Mouse (Mus musculus): ENCODE measurements around the gene 1810009A15Rik. TPM values are rescaled to one million over a fixed set of nuclear protein-coding genes. Genes with fewer than 3 reads are reported as not detected.

1810009A15Rik gene
- polyA plus RNA-seq, 1 experiment from 2014 or later = 39.0 TPM

Small RNA genes within 50 kb of the gene (microRNA-seq; reads per million reads assigned to microRNA genes)
- gene Mir5136 = not detected

Other genes with a start within 250 kb of the 1810009A15Rik start
- 0.19 and 0.26 TPM in 2 replicates for gene Chrm1, start 225.1 kb upstream of the 1810009A15Rik start, polyA plus RNA-seq (2014; fragmentation: Nextera tagmentation; extraction: Ambion mirVana)
- gene Slc3a2, start 165.5 kb upstream of the 1810009A15Rik start, polyA plus RNA-seq (2014; fragmentation: Nextera tagmentation; extraction: Ambion mirVana) = 145 and 163 TPM in 2 replicates
- 88.5 and 91.5 TPM in 2 replicates for gene Wdr74, start 153.0 kb upstream of the 1810009A15Rik start, polyA plus RNA-seq (2014; fragmentation: Nextera tagmentation; extraction: Ambion mirVana)
- gene 1700092M07Rik, start 148.1 kb upstream of the 1810009A15Rik start, polyA plus RNA-seq (2014; fragmentation: Nextera tagmentation; extraction: Ambion mirVana) = 1.8 and 2.6 TPM in 2 replicates
- 115 and 120 TPM in 2 replicates for gene Stx5a, start 147.4 kb upstream of the 1810009A15Rik start, polyA plus RNA-seq (2014; fragmentation: Nextera tagmentation; extraction: Ambion mirVana)
- gene Nxf1, start 131.8 kb upstream of the 1810009A15Rik start, polyA plus RNA-seq (2014; fragmentation: Nextera tagmentation; extraction: Ambion mirVana) = 120 and 140 TPM in 2 replicates
- 223 and 263 TPM in 2 replicates for gene Tmem223, start 117.9 kb upstream of the 1810009A15Rik start, polyA plus RNA-seq (2014; fragmentation: Nextera tagmentation; extraction: Ambion mirVana)
- gene Tmem179b, start 114.4 kb upstream of the 1810009A15Rik start, polyA plus RNA-seq (2014; fragmentation: Nextera tagmentation; extraction: Ambion mirVana) = 25.9 and 32.7 TPM in 2 replicates
- gene Taf6l, start 102.4 kb upstream of the 1810009A15Rik start, polyA plus RNA-seq (2014; fragmentation: Nextera tagmentation; extraction: Ambion mirVana) = 17.7 and 19.0 TPM in 2 replicates
- 141 and 153 TPM in 2 replicates for gene Polr2g, start 90.3 kb upstream of the 1810009A15Rik start, polyA plus RNA-seq (2014; fragmentation: Nextera tagmentation; extraction: Ambion mirVana)
- gene Zbtb3, start 86.3 kb upstream of the 1810009A15Rik start, polyA plus RNA-seq (2014; fragmentation: Nextera tagmentation; extraction: Ambion mirVana) = 7.1 and 7.7 TPM in 2 replicates
- 52.2 and 54.3 TPM in 2 replicates for gene Ttc9c, start 69.5 kb upstream of the 1810009A15Rik start, polyA plus RNA-seq (2014; fragmentation: Nextera tagmentation; extraction: Ambion mirVana)
- 9.1 and 9.5 TPM in 2 replicates for gene Hnrnpul2, start 68.8 kb upstream of the 1810009A15Rik start, polyA plus RNA-seq (2014; fragmentation: Nextera tagmentation; extraction: Ambion mirVana)
- not detected in 2 replicates for gene AC129217.1, start 59.1 kb upstream of the 1810009A15Rik start, polyA plus RNA-seq (2014; fragmentation: Nextera tagmentation; extraction: Ambion mirVana)
- 86.3 and 94.5 TPM in 2 replicates for gene Bscl2, start 51.4 kb upstream of the 1810009A15Rik start, polyA plus RNA-seq (2014; fragmentation: Nextera tagmentation; extraction: Ambion mirVana)
- gene Gng3, start 49.7 kb upstream of the 1810009A15Rik start, polyA plus RNA-seq (2014; fragmentation: Nextera tagmentation; extraction: Ambion mirVana) = 459 and 608 TPM in 2 replicates
- 0.99 and 1.3 TPM in 2 replicates for gene Lrrn4cl, start 38.1 kb upstream of the 1810009A15Rik start, polyA plus RNA-seq (2014; fragmentation: Nextera tagmentation; extraction: Ambion mirVana)
- 135 and 142 TPM in 2 replicates for gene Ubxn1, start 17.4 kb upstream of the 1810009A15Rik start, polyA plus RNA-seq (2014; fragmentation: Nextera tagmentation; extraction: Ambion mirVana)
- gene Uqcc3, start 7.9 kb upstream of the 1810009A15Rik start, polyA plus RNA-seq (2014; fragmentation: Nextera tagmentation; extraction: Ambion mirVana) = 63.2 and 64.1 TPM in 2 replicates
- gene Lbhd1, start 5.1 kb upstream of the 1810009A15Rik start, polyA plus RNA-seq (2014; fragmentation: Nextera tagmentation; extraction: Ambion mirVana) = 30.8 and 31.7 TPM in 2 replicates
- gene Gm49403, start 4.9 kb upstream of the 1810009A15Rik start, polyA plus RNA-seq (2014; fragmentation: Nextera tagmentation; extraction: Ambion mirVana) = not detected in 2 replicates
- gene Gm49416, start 73 bp downstream of the 1810009A15Rik start, polyA plus RNA-seq (2014; fragmentation: Nextera tagmentation; extraction: Ambion mirVana) = 0.39 TPM in 1 of 2 replicates, not detected in the other
- 22.0 and 30.3 TPM in 2 replicates for gene Ints5, start 4.2 kb downstream of the 1810009A15Rik start, polyA plus RNA-seq (2014; fragmentation: Nextera tagmentation; extraction: Ambion mirVana)
- gene Ganab, start 9.2 kb downstream of the 1810009A15Rik start, polyA plus RNA-seq (2014; fragmentation: Nextera tagmentation; extraction: Ambion mirVana) = 69.9 and 92.2 TPM in 2 replicates
- 66.3 and 67.2 TPM in 2 replicates for gene B3gat3, start 31.5 kb downstream of the 1810009A15Rik start, polyA plus RNA-seq (2014; fragmentation: Nextera tagmentation; extraction: Ambion mirVana)
- 1.1 and 1.7 TPM in 2 replicates for gene Rom1, start 40.5 kb downstream of the 1810009A15Rik start, polyA plus RNA-seq (2014; fragmentation: Nextera tagmentation; extraction: Ambion mirVana)
- 6.2 and 8.7 TPM in 2 replicates for gene Eml3, start 40.7 kb downstream of the 1810009A15Rik start, polyA plus RNA-seq (2014; fragmentation: Nextera tagmentation; extraction: Ambion mirVana)
- gene Mta2, start 53.0 kb downstream of the 1810009A15Rik start, polyA plus RNA-seq (2014; fragmentation: Nextera tagmentation; extraction: Ambion mirVana) = 29.1 and 33.7 TPM in 2 replicates
- gene Tut1, start 65.0 kb downstream of the 1810009A15Rik start, polyA plus RNA-seq (2014; fragmentation: Nextera tagmentation; extraction: Ambion mirVana) = 20.4 and 25.3 TPM in 2 replicates
- 297 and 333 TPM in 2 replicates for gene Eef1g, start 78.2 kb downstream of the 1810009A15Rik start, polyA plus RNA-seq (2014; fragmentation: Nextera tagmentation; extraction: Ambion mirVana)
- gene Ahnak, start 100.4 kb downstream of the 1810009A15Rik start, polyA plus RNA-seq (2014; fragmentation: Nextera tagmentation; extraction: Ambion mirVana) = 2.7 and 3.7 TPM in 2 replicates
- gene Scgb1a1, start 199.1 kb downstream of the 1810009A15Rik start, polyA plus RNA-seq (2014; fragmentation: Nextera tagmentation; extraction: Ambion mirVana) = not detected in 2 replicates
- 22.3 and 31.3 TPM in 2 replicates for gene Asrgl1, start 246.8 kb downstream of the 1810009A15Rik start, polyA plus RNA-seq (2014; fragmentation: Nextera tagmentation; extraction: Ambion mirVana)

Data from neural tube, embryonic 14.5 days (tissue).